Mouse (Mus musculus) midbrain, embryonic 16.5 days (tissue): ENCODE data around the gene Immp2l. TPM values are rescaled to one million over a fixed set of nuclear protein-coding genes. Genes with fewer than 3 reads are reported as not detected.

Source experiments
- ATAC-seq: fragments of 200-750 bp; cut with Nextera tagmentation; 2 replicates; pipeline ENCODE4 v1.8.0; 2017; ENCODE audit warnings: moderate TSS enrichment
- H3K27ac ChIP-seq: fragments of 300-500 bp; sonication (generic); 2 replicates; pipeline ENCODE4 v1.5.1; 2014; ENCODE audit warnings: mild to moderate bottlenecking, low read length, mixed read lengths
- H3K27me3 ChIP-seq: fragments of 300-500 bp; sonication (generic); 2 replicates; pipeline ENCODE4 v1.6.1; 2014; ENCODE audit warnings: low read depth, low read length, mixed read lengths; ENCODE audit not compliant: control insufficient read depth, insufficient read depth
- H3K36me3 ChIP-seq: fragments of 300-500 bp; sonication (generic); 2 replicates; pipeline ENCODE4 v1.6.1; 2014; ENCODE audit warnings: mild to moderate bottlenecking, low read length, moderate library complexity, mixed read lengths; ENCODE audit not compliant: control insufficient read depth, insufficient read depth
- H3K4me1 ChIP-seq: fragments of 300-500 bp; sonication (generic); 2 replicates; pipeline ENCODE4 v1.6.1; 2014; ENCODE audit warnings: mild to moderate bottlenecking, low read length, mixed read lengths; ENCODE audit not compliant: control insufficient read depth, insufficient read depth
- H3K4me2 ChIP-seq: fragments of 300-500 bp; sonication (generic); 2 replicates; pipeline ENCODE4 v1.6.1; 2014; ENCODE audit warnings: mild to moderate bottlenecking, low read length, mixed read lengths
- H3K4me3 ChIP-seq: fragments of 300-500 bp; sonication (generic); 2 replicates; pipeline ENCODE4 v1.5.1; 2014; ENCODE audit warnings: low read depth, mild to moderate bottlenecking, low read length, moderate library complexity, mixed read lengths
- H3K9ac ChIP-seq: fragments of 300-500 bp; sonication (generic); 2 replicates; pipeline ENCODE4 v1.6.1; 2014; ENCODE audit warnings: low read depth, low read length, mixed read lengths
- H3K9me3 ChIP-seq: fragments of 300-500 bp; sonication (generic); replicated peaks from 2 replicates; pipeline ENCODE4 v1.6.1; 2014; ENCODE audit warnings: mild to moderate bottlenecking, low read length, mixed read lengths; ENCODE audit not compliant: control insufficient read depth, poor library complexity, severe bottlenecking
- WGBS: fragments of 180-500 bp; shearing (Covaris S2); extraction: QIAGEN DNeasy Blood & Tissue Kit; methylation state at CpG from one replicate; pipeline ENCODE4 v1.1.7; 2014; 5-methylcytosine and 5-hydroxymethylcytosine counted together
- polyA plus RNA-seq: library from polyadenylated mRNA; unstranded; fragments of >200 nt; fragmentation: Nextera tagmentation; extraction: Ambion mirVana; gene quantifications from 2 replicates; pipeline ENCODE4 v1.2.1, GENCODE M21; 2015

Gene Immp2l
- 6.3 and 6.6 TPM in 2 replicates for polyA plus RNA-seq

GRCm38 (mm10) chr12:41023511-41024421, at the start of gene Immp2l:
Gene Immp2l (plus strand): TSS chr12:41024090.
- H3K27ac ChIP-seq = peak within 1 kb of the TSS; percentile 65
- H3K9me3 ChIP-seq = no peaks in the 10 kb centered on the region
- peaks cover 6% of the 10 kb centered on the region; the same call in 1 of the 2 replicates for H3K4me1 ChIP-seq
- ATAC-seq = peak; percentile 97
- no peaks in the 10 kb centered on the region for H3K27me3 ChIP-seq
- 3% methylated on average over 60 of the region's 68 CpGs for WGBS
- peak within 1 kb of the TSS; percentile 65 for H3K4me3 ChIP-seq
- H3K9ac ChIP-seq = peak within 1 kb of the TSS; percentile 74
- H3K36me3 ChIP-seq = no peaks in the 10 kb centered on the region
- H3K4me2 ChIP-seq = peak within 1 kb of the TSS; percentile 80

- H3K9ac ChIP-seq = no peak overlapping the region
- no peak overlapping the region for H3K4me2 ChIP-seq
- no peak for ATAC-seq
- 94% methylated on average over 2 of the region's 2 CpGs for WGBS
- no peaks in the 10 kb centered on the region for H3K36me3 ChIP-seq
- H3K4me3 ChIP-seq = no peak overlapping the region
- no peaks in the 10 kb centered on the region for H3K27me3 ChIP-seq
- H3K27ac ChIP-seq = no peak overlapping the region
- H3K9me3 ChIP-seq = no peaks in the 10 kb centered on the region
- no peaks in the 10 kb centered on the region for H3K4me1 ChIP-seq
Observed at GRCm38 (mm10) chr12:40978719-40979500, 45.0 kb upstream of the Immp2l start.

- H3K36me3 ChIP-seq = no peaks in the 10 kb centered on the region
- H3K4me1 ChIP-seq = no peaks in the 10 kb centered on the region
- no peak overlapping the region for H3K4me2 ChIP-seq
- no peak for ATAC-seq
- H3K27me3 ChIP-seq = no peaks in the 10 kb centered on the region
- H3K4me3 ChIP-seq = no peak overlapping the region
- H3K9me3 ChIP-seq = no peaks in the 10 kb centered on the region
- no peak overlapping the region for H3K27ac ChIP-seq
- WGBS = 71% methylated on average over 4 of the region's 4 CpGs
- no peak overlapping the region for H3K9ac ChIP-seq
Observed at GRCm38 (mm10) chr12:40979716-40980115, 44.2 kb upstream of the Immp2l start.

DNA sequence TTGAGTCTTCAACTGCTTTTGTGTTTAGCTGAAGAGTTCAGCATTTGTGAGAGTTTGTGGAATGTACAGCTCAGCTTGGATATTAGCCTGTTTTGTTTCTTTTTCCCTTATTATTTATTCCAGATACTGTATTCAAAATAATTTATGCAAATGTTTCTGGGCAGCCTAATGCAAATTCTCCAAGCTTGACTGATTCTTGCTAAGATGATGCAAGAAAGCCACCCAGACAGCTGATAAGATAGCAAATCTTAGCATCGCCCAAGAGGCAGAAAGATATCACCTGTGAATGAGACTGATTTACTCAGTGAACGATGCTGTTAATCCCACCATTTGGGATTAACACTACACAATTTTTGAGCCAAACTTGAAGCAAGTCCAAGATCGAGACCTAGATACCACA, 43.7 kb upstream of the Immp2l start:
- Histone ChIP-seq H3K9ac (no peak overlapping the region), H3K4me3 (no peak overlapping the region), H3K4me1 (no peaks in the 10 kb centered on the region), H3K27me3 (no peaks in the 10 kb centered on the region), H3K36me3 (no peaks in the 10 kb centered on the region), H3K4me2 (no peak overlapping the region), H3K27ac (no peak overlapping the region), H3K9me3 (no peaks in the 10 kb centered on the region)
- no peak for ATAC-seq
- WGBS = 85% methylated on average over 3 of the region's 3 CpGs

- H3K27ac ChIP-seq = no peak overlapping the region
- WGBS = 77% methylated on average over 1 of the region's 1 CpGs
- H3K9me3 ChIP-seq = no peaks in the 10 kb centered on the region
- H3K4me1 ChIP-seq = no peaks in the 10 kb centered on the region
- H3K4me3 ChIP-seq = no peak overlapping the region
- no peak overlapping the region for H3K9ac ChIP-seq
- ATAC-seq = no peak
- H3K27me3 ChIP-seq = no peaks in the 10 kb centered on the region
- H3K36me3 ChIP-seq = no peaks in the 10 kb centered on the region
- no peak overlapping the region for H3K4me2 ChIP-seq
Observed at GRCm38 (mm10) chr12:40983021-40983420, 40.9 kb upstream of the Immp2l start.

DNA sequence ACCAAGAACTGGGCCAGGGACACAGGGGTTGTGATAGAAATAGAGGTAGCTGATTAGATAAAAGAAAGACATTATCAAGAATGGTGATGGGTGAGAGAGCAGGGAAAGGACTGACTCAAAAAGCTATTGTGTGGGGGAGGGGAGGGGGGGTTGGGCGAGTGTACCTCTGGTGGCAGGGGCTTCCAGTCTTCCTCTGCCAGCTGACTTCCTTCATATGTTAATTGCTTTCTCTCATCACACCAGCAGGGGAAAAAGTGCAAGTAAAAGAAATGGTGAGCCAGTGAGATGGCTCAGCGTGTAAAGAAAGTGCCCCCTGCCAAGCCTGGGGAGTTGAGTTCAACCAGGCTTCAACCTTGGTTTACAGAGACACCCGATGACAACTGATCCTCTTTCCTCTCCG, 39.2 kb upstream of the Immp2l start:
- no peak for ATAC-seq
- Histone ChIP-seq H3K27me3 (no peaks in the 10 kb centered on the region), H3K4me1 (no peaks in the 10 kb centered on the region), H3K9me3 (no peaks in the 10 kb centered on the region), H3K4me2 (no peak overlapping the region), H3K4me3 (no peak overlapping the region), H3K36me3 (no peaks in the 10 kb centered on the region), H3K9ac (no peak overlapping the region), H3K27ac (no peak overlapping the region)
- 11% methylated on average over 4 of the region's 4 CpGs for WGBS

- Histone ChIP-seq H3K4me1 (no peaks in the 10 kb centered on the region), H3K4me2 (no peak overlapping the region), H3K9ac (no peak overlapping the region), H3K4me3 (no peak overlapping the region), H3K9me3 (no peaks in the 10 kb centered on the region), H3K36me3 (no peaks in the 10 kb centered on the region), H3K27me3 (no peaks in the 10 kb centered on the region), H3K27ac (no peak overlapping the region)
- WGBS = 55% methylated on average over 4 of the region's 4 CpGs
- no peak for ATAC-seq
Observed at GRCm38 (mm10) chr12:40985791-40986190, 38.1 kb upstream of the Immp2l start.

DNA sequence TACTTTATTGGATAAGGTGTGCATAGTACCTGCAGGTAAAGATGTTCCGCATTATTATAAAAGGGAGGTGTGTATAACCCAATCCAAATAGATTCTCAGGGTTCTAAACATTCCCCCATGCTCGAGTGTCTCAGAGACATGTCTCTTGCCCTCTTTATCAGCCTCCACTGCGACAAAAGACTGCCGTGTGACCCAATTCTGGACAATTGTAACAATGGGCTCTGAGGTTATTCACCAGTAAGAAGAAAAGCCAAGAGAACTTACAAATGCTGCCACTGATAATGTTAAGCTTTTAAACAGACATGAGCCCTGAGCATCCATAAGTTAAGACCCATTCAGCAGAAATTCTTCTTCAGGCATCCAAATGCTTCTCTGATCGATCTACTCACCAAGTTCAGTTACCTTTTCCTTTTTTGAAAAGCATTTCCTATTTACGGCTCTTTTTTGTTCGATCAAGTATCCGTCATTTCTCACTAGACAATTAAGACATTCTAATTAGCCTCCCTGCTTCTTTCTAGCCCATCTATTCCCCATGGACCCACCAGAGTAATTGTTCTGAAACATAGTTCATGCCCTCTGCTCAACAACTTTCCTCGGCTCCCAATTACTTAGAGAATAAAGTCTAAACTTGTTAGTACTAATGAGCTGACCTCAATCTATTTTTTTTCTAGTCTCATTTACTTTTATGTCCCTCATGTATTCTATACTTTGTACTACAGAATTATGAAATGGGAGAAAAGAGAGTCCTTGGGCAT, 35.4 kb upstream of the Immp2l start:
- Histone ChIP-seq H3K9ac (no peak overlapping the region), H3K4me2 (no peak overlapping the region), H3K27ac (no peak overlapping the region), H3K4me1 (no peaks in the 10 kb centered on the region), H3K9me3 (no peaks in the 10 kb centered on the region), H3K36me3 (no peaks in the 10 kb centered on the region), H3K27me3 (no peaks in the 10 kb centered on the region), H3K4me3 (no peak overlapping the region)
- ATAC-seq = no peak
- WGBS = 72% methylated on average over 9 of the region's 9 CpGs
